ENCODE assay signal across 27 mouse cellular contexts in genomic region chr13:44012868-44013267, GRCm38 (mm10).
"Had no signal": no experiment of that assay in that cellular context is flagged by ENCODE, and none has a peak within 500 bp of the region (broad histone marks: within the 10 kb centered on the region; RNA-seq: fewer than 3 reads in every experiment).

No protein-coding gene starts in this region.

- H3K9ac ChIP-seq: heart, embryonic 13.5 days; heart, embryonic 15.5 days; hindbrain, embryonic 13.5 days; hindbrain, embryonic 15.5 days; kidney, embryonic 15.5 days; limb, embryonic 13.5 days; limb, embryonic 15.5 days; liver, embryonic 12.5 days had no signal

- H3K27ac ChIP-seq: gastrocnemius, adult 2 months; heart, adult 2 months; heart, embryonic 13.5 days; heart, embryonic 15.5 days; hindbrain, embryonic 13.5 days; hindbrain, embryonic 15.5 days; hindbrain, postnatal 0 days; kidney, embryonic 15.5 days; kidney, postnatal 0 days; limb, embryonic 13.5 days; limb, embryonic 15.5 days; liver, embryonic 12.5 days had no signal

- H3K4me3 ChIP-seq: gastrocnemius, adult 2 months; heart, adult 2 months; heart, embryonic 13.5 days; heart, embryonic 15.5 days; hindbrain, embryonic 13.5 days; hindbrain, embryonic 15.5 days; kidney, embryonic 15.5 days; limb, embryonic 13.5 days; limb, embryonic 15.5 days; liver, embryonic 12.5 days had no signal

- H3K4me2 ChIP-seq: heart, embryonic 11.5 days; heart, embryonic 13.5 days; heart, embryonic 15.5 days; hindbrain, embryonic 13.5 days; hindbrain, embryonic 15.5 days; kidney, embryonic 15.5 days; limb, embryonic 13.5 days; limb, embryonic 15.5 days; liver, embryonic 12.5 days had no signal

- ATAC-seq: hindbrain, postnatal 0 days; intestine, embryonic 16.5 days; liver, embryonic 12.5 days had no signal

- H3K4me1 ChIP-seq: limb, embryonic 13.5 days; limb, embryonic 15.5 days; liver, embryonic 12.5 days had no signal

- H3K9me3 ChIP-seq: heart, embryonic 13.5 days; heart, embryonic 15.5 days; hindbrain, embryonic 13.5 days; hindbrain, embryonic 15.5 days; kidney, embryonic 15.5 days; limb, embryonic 13.5 days; limb, embryonic 15.5 days; liver, embryonic 12.5 days had no signal

- DNase-seq: gastrocnemius, adult 2 months; gastrocnemius, postnatal 14 days; gastrocnemius, postnatal 36 days; heart, adult 11 months; heart, adult 2 months; heart, postnatal 14 days; heart, postnatal 36 days; kidney, adult 11 months; kidney, adult 2 months; kidney, adult 9 months; kidney, postnatal 14 days; kidney, postnatal 36 days; layer of hippocampus, adult 9-11 months; layer of hippocampus, postnatal 36 days; left cerebral cortex, postnatal 4 days had no signal

- H3K36me3 ChIP-seq: heart, embryonic 13.5 days; heart, embryonic 15.5 days; hindbrain, embryonic 13.5 days; hindbrain, embryonic 15.5 days; kidney, embryonic 15.5 days; limb, embryonic 13.5 days; limb, embryonic 15.5 days; liver, embryonic 12.5 days had no signal

- H3K27me3 ChIP-seq: heart, embryonic 13.5 days; heart, embryonic 15.5 days; kidney, embryonic 15.5 days; limb, embryonic 13.5 days; limb, embryonic 15.5 days; liver, embryonic 12.5 days had no signal
